Mouse (Mus musculus): Measurements from ENCODE around the gene Tmprss9. TPM values are rescaled to one million over a fixed set of nuclear protein-coding genes. Genes with fewer than 3 reads are reported as not detected.

The Tmprss9 gene
- total and polyA plus RNA-seq, 3 experiments = 0.04 TPM; not detected in 2

GRCm38 (mm10) chr10:80934136-80934985 lies 62.7 kb downstream of the Tmprss9 start:
- peaks cover 41 to 86% of the 10 kb centered on the region in 2 experiments for H3K4me1 ChIP-seq (ENCODE audit: control insufficient read depth in 1 of 2, insufficient read depth in 2 of 2)
- H3K36me3 ChIP-seq (replicated peaks in 1 of 2; ENCODE audit: control insufficient read depth in 1 of 2, insufficient read depth in 1 of 2, low read length in 1 of 2) = peaks cover 3 to 14% of the 10 kb centered on the region in 2 experiments
- H3K27ac ChIP-seq (ENCODE audit: insufficient read depth, low read depth) = no peak overlapping the region
- H3K9me3 ChIP-seq (replicated peaks; ENCODE audit: low read length) = no peaks in the 10 kb centered on the region
- H3K4me2 ChIP-seq (ENCODE audit: insufficient read depth, low read depth, poor library complexity, severe bottlenecking) = no peak overlapping the region
- H3K79me2 ChIP-seq (replicated peaks; ENCODE audit: control insufficient read depth, extremely low read depth, insufficient read depth, poor library complexity, severe bottlenecking) = peaks cover 9% of the 10 kb centered on the region
- H3K4me3 ChIP-seq (replicated peaks in 1 of 3; ENCODE audit: low read depth in 2 of 3, low read length in 2 of 3, poor library complexity in 1 of 3) = no peak overlapping the region
- no peak for DNase-seq (ENCODE audit: extremely low read depth)
- peaks cover 34% of the 10 kb centered on the region for H3K27me3 ChIP-seq (replicated peaks)
- H3K9ac ChIP-seq (ENCODE audit: insufficient read depth, low read depth) = no peak overlapping the region
- in situ Hi-C loops (cut with MboI; ENCODE audit: low pct_ligation_motif_present, low pct_unique_long_range_greater_than_20kb, low sequenced_read_pairs) = loop anchor here (5.0 kb wide), 1 partner anchor 33 kb away; no protein-coding TSS in a partner anchor
- dilution Hi-C loops (cut with MboI; ENCODE audit: extremely low pct_ligation_motif_present, extremely low pct_unique_long_range_greater_than_20kb, low sequenced_read_pairs) = no loop called here
- TF ChIP-seq GABPA (IDR thresholded peaks at IDR 0.05; ENCODE audit: insufficient replicate concordance, low read depth, low read length) (no peak), MYC (IDR thresholded peaks at IDR 0.05; ENCODE audit: low read depth, low read length) (no peak), ETS1 (conservative IDR thresholded peaks at IDR 0.05; ENCODE audit: low read depth, low read length) (no peak), MEF2A (IDR thresholded peaks at IDR 0.05; ENCODE audit: borderline replicate concordance, low read depth, low read length) (no peak), SIN3A (IDR thresholded peaks at IDR 0.05; ENCODE audit: low read length) (no peak), JUN (IDR thresholded peaks at IDR 0.05; ENCODE audit: insufficient read depth, low read depth, low read length) (no peak), CHD1 (IDR thresholded peaks at IDR 0.05; ENCODE audit: low read depth, low read length) (no peak)

GRCm38 (mm10) chr10:80935241-80935640 lies 63.6 kb downstream of the Tmprss9 start:
- dilution Hi-C loops (cut with MboI; ENCODE audit: extremely low pct_ligation_motif_present, extremely low pct_unique_long_range_greater_than_20kb, low sequenced_read_pairs) = no loop called here
- peak; percentile 70 for DNase-seq (ENCODE audit: extremely low read depth)
- peaks cover 48 to 93% of the 10 kb centered on the region in 2 experiments for H3K4me1 ChIP-seq (ENCODE audit: control insufficient read depth in 1 of 2, insufficient read depth in 2 of 2)
- peak overlapping the region; percentile 18; the same call in 1 of the 2 replicates for H3K4me2 ChIP-seq (ENCODE audit: insufficient read depth, low read depth, poor library complexity, severe bottlenecking)
- H3K36me3 ChIP-seq (replicated peaks in 1 of 2; ENCODE audit: control insufficient read depth in 1 of 2, insufficient read depth in 1 of 2, low read length in 1 of 2) = peaks cover 3 to 14% of the 10 kb centered on the region in 2 experiments
- TF ChIP-seq EP300 (IDR thresholded peaks at IDR 0.05; ENCODE audit: low read length) (peak; percentile 45; the same call in 1 of the 2 replicates), POLR2A (IDR thresholded peaks at IDR 0.05; ENCODE audit: low read depth, low read length) (no peak), BHLHE40 (IDR thresholded peaks at IDR 0.05; ENCODE audit: low read depth, low read length) (0 out of 2 replicates have a peak, but pooled peaks have one; percentile 44), ETS1 (conservative IDR thresholded peaks at IDR 0.05; ENCODE audit: low read depth, low read length) (peak; percentile 66; the same call in 1 of the 2 replicates), CTCF (conservative IDR thresholded peaks at IDR 0.05 in 1 of 2, IDR thresholded peaks at IDR 0.05 in 1 of 2; ENCODE audit: low read depth in 2 of 2, low read length in 2 of 2) (no peak), IRF4 (IDR thresholded peaks at IDR 0.05; ENCODE audit: low read depth, low read length) (0 out of 2 replicates have a peak, but pooled peaks have one; percentile 26)
- H3K9ac ChIP-seq (ENCODE audit: insufficient read depth, low read depth) = no peak overlapping the region
- H3K27me3 ChIP-seq (replicated peaks) = peaks cover 39% of the 10 kb centered on the region
- in situ Hi-C loops (cut with MboI; ENCODE audit: low pct_ligation_motif_present, low pct_unique_long_range_greater_than_20kb, low sequenced_read_pairs) = no loop called here
- no peak overlapping the region for H3K27ac ChIP-seq (ENCODE audit: insufficient read depth, low read depth)
- no peak overlapping the region for H3K4me3 ChIP-seq (replicated peaks in 1 of 3; ENCODE audit: low read depth in 2 of 3, low read length in 2 of 3, poor library complexity in 1 of 3)
- H3K79me2 ChIP-seq (replicated peaks; ENCODE audit: control insufficient read depth, extremely low read depth, insufficient read depth, poor library complexity, severe bottlenecking) = peaks cover 6% of the 10 kb centered on the region
- H3K9me3 ChIP-seq (replicated peaks; ENCODE audit: low read length) = no peaks in the 10 kb centered on the region

All from CH12.LX (cell line).